ENCODE assay signal across 8 mouse cellular contexts in genomic region chr10:71218228-71218892, GRCm38 (mm10). TPM values are rescaled to one million over a fixed set of nuclear protein-coding genes. Genes with fewer than 3 reads are reported as not detected.
A peak's percentile ranks its signal among the peaks of the same experiment; 100 is the strongest.
DNase-seq lines count a peak whose midpoint lies in the region; ATAC-seq and TF ChIP-seq lines count a peak whose summit lies in the region.

No protein-coding gene starts in this region.

- no peak overlapping the region for H3K9ac ChIP-seq in embryonic facial prominence, embryonic 11.5 days (replicated peaks; ENCODE audit: low read length)
- H3K9ac ChIP-seq in midbrain, embryonic 15.5 days: no peak overlapping the region; the same call in 1 of the 2 replicates

- 14% methylated on average over 8 of the region's 8 CpGs for WGBS in embryonic facial prominence, embryonic 11.5 days
- WGBS in limb, embryonic 10.5 days: 18% methylated on average over 8 of the region's 8 CpGs
- 13% methylated on average over 8 of the region's 8 CpGs for WGBS in midbrain, embryonic 15.5 days
- 23% methylated on average over 8 of the region's 8 CpGs for WGBS in spleen, adult 2 months

- H3K4me1 ChIP-seq in embryonic facial prominence, embryonic 11.5 days (ENCODE audit: control insufficient read depth, insufficient read depth, low read length): no peaks in the 10 kb centered on the region
- H3K4me1 ChIP-seq in limb, embryonic 10.5 days: no peaks in the 10 kb centered on the region
- no peaks in the 10 kb centered on the region for H3K4me1 ChIP-seq in midbrain, embryonic 15.5 days
- no peaks in the 10 kb centered on the region for H3K4me1 ChIP-seq in spleen, adult 2 months (ENCODE audit: control insufficient read depth, insufficient read depth, insufficient read length)

- no peak overlapping the region for H3K4me2 ChIP-seq in embryonic facial prominence, embryonic 11.5 days (ENCODE audit: low read depth, low read length)
- peak overlapping the region; percentile 24; the same call in 1 of the 2 replicates for H3K4me2 ChIP-seq in midbrain, embryonic 15.5 days

- TF ChIP-seq POLR2A in spleen, adult 2 months (IDR thresholded peaks at IDR 0.05; ENCODE audit: low read depth, low read length): no peak

- H3K27ac ChIP-seq in embryonic facial prominence, embryonic 11.5 days (replicated peaks; ENCODE audit: low read depth, low read length): no peak overlapping the region
- no peak overlapping the region for H3K27ac ChIP-seq in limb, embryonic 10.5 days
- H3K27ac ChIP-seq in midbrain, embryonic 15.5 days: peak overlapping the region; percentile 4; the same call in 1 of the 2 replicates
- H3K27ac ChIP-seq in spleen, adult 2 months (ENCODE audit: insufficient read depth, low read length): no peak overlapping the region

- H3K36me3 ChIP-seq in embryonic facial prominence, embryonic 11.5 days (replicated peaks; ENCODE audit: control insufficient read depth, insufficient read depth, low read depth, low read length): no peaks in the 10 kb centered on the region; the same call in none of the 2 replicates
- peaks cover 16% of the 10 kb centered on the region for H3K36me3 ChIP-seq in limb, embryonic 10.5 days
- no peaks in the 10 kb centered on the region for H3K36me3 ChIP-seq in midbrain, embryonic 15.5 days (replicated peaks)
- H3K36me3 ChIP-seq in spleen, adult 2 months (ENCODE audit: control insufficient read depth, insufficient read depth, low read length): no peaks in the 10 kb centered on the region; the same call in 1 of the 2 replicates

- H3K4me3 ChIP-seq in embryonic facial prominence, embryonic 11.5 days (ENCODE audit: low read depth, low read length): no peak overlapping the region
- H3K4me3 ChIP-seq in limb, embryonic 10.5 days: no peak overlapping the region
- H3K4me3 ChIP-seq in midbrain, embryonic 15.5 days: no peak overlapping the region
- no peak overlapping the region for H3K4me3 ChIP-seq in spleen, adult 2 months (ENCODE audit: extremely low read depth, insufficient read depth, insufficient read length)

- peak; percentile 67; the same call in 1 of the 2 replicates for TF ChIP-seq CTCF in spleen, adult 2 months (IDR thresholded peaks at IDR 0.05; ENCODE audit: extremely low read depth, insufficient read depth, insufficient read length, insufficient replicate concordance)

- peak; percentile 24; the same call in 1 of the 2 replicates for ATAC-seq in embryonic facial prominence, embryonic 11.5 days (replicated peaks; ENCODE audit: insufficient number of reproducible peaks, low FRiP score, low TSS enrichment, low read depth)
- ATAC-seq in midbrain, embryonic 15.5 days (replicated peaks): peak; percentile 81

- no peaks in the 10 kb centered on the region for H3K27me3 ChIP-seq in embryonic facial prominence, embryonic 11.5 days (ENCODE audit: control insufficient read depth, insufficient read depth, low read length)
- no peaks in the 10 kb centered on the region for H3K27me3 ChIP-seq in limb, embryonic 10.5 days (ENCODE audit: low read depth, poor library complexity, severe bottlenecking)
- H3K27me3 ChIP-seq in midbrain, embryonic 15.5 days (replicated peaks): no peaks in the 10 kb centered on the region
- no peaks in the 10 kb centered on the region for H3K27me3 ChIP-seq in spleen, adult 2 months (ENCODE audit: control insufficient read depth, insufficient read depth, low read length)

- no peaks in the 10 kb centered on the region for H3K9me3 ChIP-seq in embryonic facial prominence, embryonic 11.5 days (replicated peaks; ENCODE audit: control insufficient read depth, low read length)
- H3K9me3 ChIP-seq in limb, embryonic 10.5 days (replicated peaks): no peaks in the 10 kb centered on the region
- H3K9me3 ChIP-seq in midbrain, embryonic 15.5 days: no peaks in the 10 kb centered on the region

- DNase-seq in 3T3-L1 (ENCODE audit: low read depth, low spot score): peak; percentile 89
- peak; percentile 84 for DNase-seq in adrenal gland, postnatal 14 days
- DNase-seq in embryonic facial prominence, embryonic 11.5 days (ENCODE audit: low spot score): peak; percentile 81
- peak; percentile 78 to 92 for DNase-seq in heart, adult 18-20 months
- peak; percentile 81 for DNase-seq in kidney, adult 18-20 months
- peak; percentile 87 for DNase-seq in limb, embryonic 10.5 days (ENCODE audit: low spot score)
- peak in 1 of 2 experiments; percentile 61 for DNase-seq in spleen, adult 2 months (ENCODE audit: low read depth in 1 of 2, low spot score in 2 of 2)

RNA-seq across cellular contexts. Expression of gene Tfam, which starts 19.7 kb away (rescaled TPM):
- total RNA-seq in adrenal gland, postnatal 14 days (2021): 66.3 and 70.1 TPM in 2 replicates
- polyA plus RNA-seq in embryonic facial prominence, embryonic 11.5 days (2014; fragmentation: Nextera tagmentation; extraction: Ambion mirVana): 119 and 125 TPM in 2 replicates
- total RNA-seq in heart, adult 18-20 months (2021): 10 to 100 TPM; 65.6 to 73.7 TPM
- polyA plus RNA-seq in limb, embryonic 10.5 days (2016; fragmentation: Nextera tagmentation; extraction: Ambion mirVana): 90.7 and 91.3 TPM in 2 replicates
- polyA plus RNA-seq in midbrain, embryonic 15.5 days (2015; fragmentation: Nextera tagmentation; extraction: Ambion mirVana): 42.0 and 51.4 TPM in 2 replicates
- 6.2 and 6.4 TPM in 2 replicates for polyA plus RNA-seq in spleen, adult 2 months (2012; rRNA removed)

RNA-seq across cellular contexts. Expression of gene Bicc1, which starts 58.9 kb away (rescaled TPM):
- 17.1 and 19.2 TPM in 2 replicates for total RNA-seq in adrenal gland, postnatal 14 days (2021)
- polyA plus RNA-seq in embryonic facial prominence, embryonic 11.5 days (2014; fragmentation: Nextera tagmentation; extraction: Ambion mirVana): 9.0 and 10.4 TPM in 2 replicates
- 10 to 100 TPM; 11.8 to 13.1 TPM for total RNA-seq in heart, adult 18-20 months (2021)
- polyA plus RNA-seq in limb, embryonic 10.5 days (2016; fragmentation: Nextera tagmentation; extraction: Ambion mirVana): 3.0 and 4.5 TPM in 2 replicates
- polyA plus RNA-seq in midbrain, embryonic 15.5 days (2015; fragmentation: Nextera tagmentation; extraction: Ambion mirVana): 6.2 and 6.3 TPM in 2 replicates
- 3.5 and 4.3 TPM in 2 replicates for polyA plus RNA-seq in spleen, adult 2 months (2012; rRNA removed)
